Mouse (Mus musculus) bone marrow macrophage, adult 2 months (primary cell): ENCODE data around the gene Ing2. TPM values are rescaled to one million over a fixed set of nuclear protein-coding genes. Genes with fewer than 3 reads are reported as not detected.

Experiments used
- H3K27ac ChIP-seq: 2 replicates; pipeline ENCODE4 v1.5.1; 2012; ENCODE audit warnings: low read depth, low read length; ENCODE audit not compliant: insufficient read depth
- H3K4me1 ChIP-seq: 2 replicates; pipeline ENCODE4 v1.6.1; 2012; ENCODE audit warnings: low read length; ENCODE audit not compliant: control insufficient read depth, insufficient read depth
- H3K4me3 ChIP-seq: 2 replicates; pipeline ENCODE4 v1.5.1; 2012; ENCODE audit warnings: mild to moderate bottlenecking, low read length, moderate library complexity; ENCODE audit not compliant: insufficient read depth
- CTCF ChIP-seq: IDR thresholded peaks from 2 replicates; pipeline ENCODE4 v1.5.1; 2012; ENCODE audit warnings: low read depth, mild to moderate bottlenecking, low read length, moderate library complexity
- POLR2A ChIP-seq: IDR thresholded peaks from 2 replicates; pipeline ENCODE4 v1.6.1; 2012; ENCODE audit warnings: mild to moderate bottlenecking, low read depth, low read length, borderline replicate concordance
- polyA plus RNA-seq: library from polyadenylated mRNA; stranded (reverse); fragments of >200 nt; gene quantifications from 2 replicates; pipeline ENCODE4 v1.2.4, GENCODE M21; 2012; ENCODE audit not compliant: missing spikeins, insufficient read depth, insufficient read length

Gene Ing2
- polyA plus RNA-seq, 1 experiment, result 45.5 TPM

DNA sequence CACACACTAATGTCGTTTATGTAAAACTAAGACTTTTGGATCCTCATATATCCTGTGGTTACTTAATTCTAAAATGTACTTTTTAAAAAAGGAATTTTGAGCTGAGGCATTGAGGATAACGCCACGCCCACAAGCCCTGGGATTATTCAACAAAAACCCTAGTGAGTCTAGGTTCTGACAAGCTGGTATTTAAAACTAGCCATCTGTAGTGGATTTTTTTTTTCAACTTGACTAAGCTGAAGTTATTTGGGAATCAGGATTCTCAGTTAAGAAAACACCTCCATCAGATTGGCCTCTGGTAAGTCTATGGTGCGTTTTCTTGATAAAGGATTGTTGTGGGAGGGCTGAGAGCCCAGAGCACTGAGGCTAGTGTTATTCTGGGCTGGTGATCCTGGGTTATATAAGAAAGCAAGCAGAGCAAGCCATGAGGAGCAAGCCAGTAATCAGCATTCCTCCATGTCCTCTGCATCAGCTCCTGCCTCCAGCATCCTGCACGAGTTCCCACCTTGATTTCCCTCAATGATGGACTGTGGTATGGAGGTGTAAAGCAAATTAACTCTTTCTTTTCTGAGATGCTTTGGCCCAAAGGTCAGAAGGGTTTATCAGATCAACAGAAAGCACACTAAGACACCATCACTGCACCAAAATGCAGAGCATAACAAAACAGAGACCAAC lies 20.2 kb upstream of the Ing2 start:
- Histone ChIP-seq H3K4me1 (0 out of 2 replicates have a peak, but pooled peaks cover 3% of the 10 kb centered on the region), H3K4me3 (no peak overlapping the region), H3K27ac (no peak overlapping the region)
- TF ChIP-seq POLR2A, result no peak
- TF ChIP-seq CTCF, result no peak

DNA sequence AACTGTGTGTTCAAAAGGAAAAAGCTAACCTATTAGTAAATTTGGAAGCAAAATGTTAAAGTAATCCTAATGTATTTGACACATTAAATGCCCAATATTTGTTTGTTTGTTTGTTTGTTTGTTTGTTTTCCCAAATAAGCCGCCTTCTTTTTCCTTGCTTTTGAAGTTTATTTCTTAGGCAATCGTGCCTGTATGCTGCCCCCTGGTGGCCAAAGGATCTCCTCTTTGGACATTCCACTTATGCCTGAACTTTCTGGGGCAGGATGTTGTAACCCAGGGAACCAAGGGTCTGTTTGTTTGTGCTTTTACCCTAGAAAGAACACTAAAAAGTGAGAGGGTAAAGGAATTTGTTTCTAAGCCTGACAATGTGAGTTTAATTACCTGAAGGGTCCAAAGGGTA lies 17.8 kb upstream of the Ing2 start:
- 0 out of 2 replicates have a peak, but pooled peaks cover 3% of the 10 kb centered on the region for H3K4me1 ChIP-seq
- TF ChIP-seq CTCF, result peak; percentile 42; the same call in 1 of the 2 replicates
- TF ChIP-seq POLR2A, result no peak
- no peak overlapping the region for H3K4me3 ChIP-seq

DNA sequence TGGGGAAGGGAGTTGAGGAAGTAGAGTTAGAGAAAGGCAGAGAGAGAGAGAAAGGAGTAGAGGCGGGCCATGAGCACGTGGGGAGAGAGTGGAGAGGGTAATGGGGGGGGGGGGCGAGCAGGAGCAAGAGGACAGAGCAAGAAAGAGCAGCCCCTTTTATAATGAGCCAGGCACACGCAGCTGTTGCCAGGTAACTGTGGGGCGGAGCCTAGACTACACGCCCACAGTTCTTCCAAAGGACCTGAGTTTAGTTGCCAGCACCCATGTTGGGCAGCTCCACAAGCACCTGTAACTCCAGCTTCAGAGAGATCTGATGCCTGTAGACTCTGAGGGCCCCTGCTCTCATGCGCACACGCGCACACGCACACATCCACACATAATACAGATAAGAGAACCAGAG lies 16.5 kb upstream of the Ing2 start:
- Histone ChIP-seq H3K4me3 (no peak overlapping the region), H3K27ac (no peak overlapping the region), H3K4me1 (0 out of 2 replicates have a peak, but pooled peaks cover 3% of the 10 kb centered on the region)
- no peak for TF ChIP-seq POLR2A
- TF ChIP-seq CTCF, result no peak

More for the DNA sequence above, 17.8 kb upstream of the Ing2 start:
- no peak overlapping the region for H3K27ac ChIP-seq

DNA sequence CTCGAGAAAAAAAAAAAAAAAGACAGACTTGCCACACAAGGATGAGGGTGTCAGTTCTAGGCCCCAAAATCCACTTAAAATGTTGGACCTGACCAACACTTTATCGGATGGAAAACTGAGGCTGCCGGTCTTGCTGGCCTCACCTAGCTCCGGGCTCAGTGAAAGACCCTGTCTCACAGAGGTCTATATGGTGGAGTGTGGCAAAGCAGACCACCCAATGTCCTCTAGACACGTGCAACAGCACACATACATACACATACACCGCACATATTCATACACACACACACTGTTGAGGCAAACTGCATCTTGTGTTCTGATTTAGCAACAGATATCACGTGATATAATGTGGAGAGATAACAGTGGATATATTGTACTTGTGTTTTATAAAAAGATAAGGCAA lies 15.9 kb upstream of the Ing2 start:
- Histone ChIP-seq H3K4me3 (no peak overlapping the region), H3K27ac (no peak overlapping the region), H3K4me1 (0 out of 2 replicates have a peak, but pooled peaks cover 3% of the 10 kb centered on the region)
- TF ChIP-seq POLR2A (no peak), CTCF (no peak)

DNA sequence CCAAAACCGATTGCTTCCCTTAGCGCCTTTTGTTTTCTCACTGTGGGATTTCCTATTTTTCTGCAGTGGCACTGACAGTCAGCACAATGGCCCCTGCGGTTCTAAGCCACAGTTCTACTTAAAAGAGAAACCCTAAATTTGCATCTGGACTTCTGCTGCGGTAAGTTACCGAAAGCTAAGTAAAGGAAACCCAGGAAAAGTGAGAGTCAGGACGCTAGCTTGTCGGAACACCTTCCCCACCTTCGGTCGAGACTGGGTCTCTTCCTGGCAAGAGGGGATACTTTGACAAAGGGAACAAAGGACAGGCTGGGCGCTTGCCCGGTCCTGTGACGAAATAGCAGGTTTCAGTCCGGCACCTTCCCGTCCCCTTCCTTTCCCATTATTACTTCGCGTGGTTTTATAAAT lies 15.3 kb upstream of the Ing2 start:
- TF ChIP-seq POLR2A (no peak), CTCF (no peak)
- Histone ChIP-seq H3K4me3 (0 out of 2 replicates have a peak overlapping the region, but pooled peaks have one; percentile 0), H3K27ac (no peak overlapping the region)

DNA sequence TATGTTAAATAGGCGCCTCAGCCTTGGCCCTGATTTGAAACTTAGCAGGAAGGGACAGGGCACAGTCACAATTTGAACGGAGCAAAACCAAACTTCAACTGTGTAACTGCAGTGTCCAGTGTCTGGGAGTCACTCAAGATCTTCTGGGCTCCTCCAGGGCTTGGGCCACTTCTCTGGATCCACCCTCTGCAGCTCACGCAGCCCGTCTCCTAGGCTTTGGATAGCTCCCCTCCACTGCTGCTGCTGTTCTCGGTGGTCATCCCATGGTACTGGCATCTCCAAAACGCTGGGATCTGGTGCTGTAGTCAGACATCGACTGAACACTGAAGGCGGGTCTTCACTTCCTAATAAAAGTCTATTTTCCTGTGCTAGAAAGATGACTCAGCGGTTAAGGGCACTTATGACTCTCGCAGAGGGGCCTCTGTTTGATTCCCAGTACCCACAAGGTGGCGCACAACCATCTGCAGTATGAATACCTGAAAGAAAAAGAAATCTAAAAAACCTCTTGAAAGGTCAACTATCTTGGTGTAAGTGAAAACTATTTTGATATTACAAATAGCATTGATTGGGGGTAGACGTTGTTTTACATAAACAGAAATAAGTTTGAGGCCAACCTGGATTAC lies 14.5 kb upstream of the Ing2 start:
- Histone ChIP-seq H3K4me3 (no peak overlapping the region), H3K27ac (no peak overlapping the region), H3K4me1 (peaks cover 8% of the 10 kb centered on the region)
- TF ChIP-seq POLR2A, result no peak
- no peak for TF ChIP-seq CTCF

More for the DNA sequence above, 15.3 kb upstream of the Ing2 start:
- H3K4me1 ChIP-seq, result 0 out of 2 replicates have a peak, but pooled peaks cover 3% of the 10 kb centered on the region

DNA sequence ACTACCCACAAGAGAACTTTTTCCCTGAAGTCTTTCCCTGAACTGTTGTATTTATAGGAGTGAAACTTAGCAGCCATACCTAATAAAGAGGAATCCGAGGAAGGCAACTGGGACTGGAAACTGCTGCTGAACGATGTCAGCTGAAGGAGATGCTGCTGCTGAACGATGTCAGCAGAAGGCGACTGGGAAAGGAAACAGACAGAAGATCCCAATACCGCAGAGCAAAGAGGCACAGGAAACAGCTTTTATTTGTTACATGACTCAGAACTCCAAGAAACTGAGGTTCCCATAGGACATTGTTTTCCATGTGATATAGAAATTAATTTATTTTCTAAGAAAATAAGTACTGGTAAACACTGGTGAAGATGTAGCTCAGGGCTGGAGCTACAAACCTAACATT lies 9.1 kb upstream of the Ing2 start:
- no peak overlapping the region for H3K4me3 ChIP-seq
- TF ChIP-seq POLR2A, result no peak
- TF ChIP-seq CTCF, result no peak
- H3K27ac ChIP-seq, result peak overlapping the region; percentile 26
- peaks cover 23% of the 10 kb centered on the region for H3K4me1 ChIP-seq

DNA sequence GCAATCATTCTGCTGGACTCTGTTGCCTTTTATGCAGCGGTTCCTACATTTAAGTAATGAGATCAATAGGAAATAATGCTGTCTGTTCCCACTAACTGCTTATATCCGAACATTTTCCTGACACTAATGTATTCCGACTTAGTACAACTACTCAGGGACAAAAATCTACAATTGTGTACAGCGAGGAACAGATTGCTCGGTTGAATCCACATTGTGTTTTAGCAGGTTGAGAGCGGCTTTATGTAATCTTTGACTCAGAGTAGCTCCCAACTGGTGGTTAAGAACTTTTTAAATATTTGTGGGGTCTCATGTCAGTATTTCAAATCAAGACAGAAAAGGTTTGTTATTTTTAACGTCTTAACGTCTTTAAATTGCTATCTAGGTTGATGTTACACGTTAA lies 8.6 kb upstream of the Ing2 start:
- no peak overlapping the region for H3K4me3 ChIP-seq
- peaks cover 23% of the 10 kb centered on the region for H3K4me1 ChIP-seq
- TF ChIP-seq CTCF (no peak), POLR2A (no peak)
- no peak overlapping the region for H3K27ac ChIP-seq

DNA sequence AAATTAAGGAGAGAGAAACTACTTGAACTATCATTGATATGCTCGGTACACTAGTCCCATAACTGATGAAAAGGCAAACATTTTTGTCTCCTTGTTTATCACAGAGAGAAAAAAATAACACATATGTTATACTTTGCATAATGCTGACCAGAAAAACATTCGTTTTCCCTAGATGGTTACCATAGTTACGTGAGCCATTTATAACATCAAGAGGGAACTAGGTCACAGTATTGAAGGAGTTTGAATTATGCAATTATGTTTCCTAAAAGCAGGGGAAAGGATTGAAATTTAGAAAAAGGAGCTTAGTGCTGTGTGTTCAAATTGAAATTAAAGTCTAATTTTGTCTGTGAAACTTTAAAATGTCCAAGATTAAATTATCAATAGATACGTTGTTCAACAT lies 5.0 kb upstream of the Ing2 start:
- Histone ChIP-seq H3K4me1 (peaks cover 30% of the 10 kb centered on the region), H3K27ac (peak overlapping the region; percentile 91; the same call in 1 of the 2 replicates), H3K4me3 (no peak overlapping the region)
- TF ChIP-seq CTCF, result no peak

DNA sequence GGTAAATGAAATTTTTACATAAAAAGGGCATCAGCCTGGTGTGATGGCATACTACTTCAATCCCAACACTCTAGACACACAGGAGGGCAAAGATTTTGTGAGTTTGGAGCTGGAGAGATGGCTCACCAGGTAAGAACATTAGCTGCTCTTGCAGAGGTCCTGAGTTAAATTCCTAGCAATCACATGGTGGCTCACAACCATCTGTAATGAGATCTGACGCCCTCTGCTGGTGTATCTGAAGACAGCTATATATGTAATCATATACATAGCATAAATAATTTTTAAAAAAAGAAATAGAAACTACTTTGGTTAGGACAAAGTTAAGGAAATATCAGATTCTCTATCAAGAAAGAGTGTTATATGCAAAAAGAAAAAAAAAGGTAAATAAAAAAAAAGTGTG lies 4.2 kb upstream of the Ing2 start:
- no peak for TF ChIP-seq CTCF
- no peak for TF ChIP-seq POLR2A
- H3K4me3 ChIP-seq, result no peak overlapping the region
- H3K4me1 ChIP-seq, result peaks cover 23% of the 10 kb centered on the region
- 0 out of 2 replicates have a peak overlapping the region, but pooled peaks have one; percentile 3 for H3K27ac ChIP-seq
